Mouse (Mus musculus) liver, embryonic 11.5 days (tissue): ENCODE results near the gene Rnf220. TPM values are rescaled to one million over a fixed set of nuclear protein-coding genes. Genes with fewer than 3 reads are reported as not detected.

ENCODE experiments used
- ATAC-seq: fragments of 200-750 bp; cut with Nextera tagmentation; replicated peaks from 2 replicates; pipeline ENCODE4 v1.8.0; 2017; ENCODE audit warnings: moderate number of reproducible peaks, mild to moderate bottlenecking, moderate TSS enrichment, moderate library complexity; ENCODE audit not compliant: low FRiP score
- DNase-seq: peaks from one replicate; pipeline ENCODE4 v3.0.0-alpha.2; 2017; ENCODE audit warnings: low spot score
- H3K27ac ChIP-seq: fragments of 300-500 bp; sonication (generic); 2 replicates; pipeline ENCODE4 v1.5.1; 2014; ENCODE audit warnings: mild to moderate bottlenecking, low read depth, low read length, control low read depth
- H3K27me3 ChIP-seq: fragments of 300-500 bp; sonication (generic); replicated peaks from 2 replicates; pipeline ENCODE4 v1.6.1; 2014; ENCODE audit warnings: low read length, mixed read lengths; ENCODE audit not compliant: control insufficient read depth, insufficient read depth
- H3K36me3 ChIP-seq: fragments of 300-500 bp; sonication (generic); 2 replicates; pipeline ENCODE4 v1.6.1; 2014; ENCODE audit warnings: mild to moderate bottlenecking, low read length, moderate library complexity, mixed read lengths; ENCODE audit not compliant: control insufficient read depth, insufficient read depth
- H3K4me1 ChIP-seq: fragments of 300-500 bp; sonication (generic); replicated peaks from 2 replicates; pipeline ENCODE4 v1.6.1; 2014; ENCODE audit warnings: low read length, mixed read lengths; ENCODE audit not compliant: control insufficient read depth, insufficient read depth
- H3K4me2 ChIP-seq: fragments of 300-500 bp; sonication (generic); 2 replicates; pipeline ENCODE4 v1.6.1; 2014; ENCODE audit warnings: mild to moderate bottlenecking, control low read depth, moderate library complexity
- H3K4me3 ChIP-seq: fragments of 300-500 bp; sonication (generic); 2 replicates; pipeline ENCODE4 v1.5.1; 2014; ENCODE audit warnings: low read depth, low read length, control low read depth
- H3K9ac ChIP-seq: fragments of 300-500 bp; sonication (generic); 2 replicates; pipeline ENCODE4 v1.6.1; 2014; ENCODE audit warnings: low read depth, low read length, control low read depth
- H3K9me3 ChIP-seq: fragments of 300-500 bp; sonication (generic); 2 replicates; pipeline ENCODE4 v1.6.1; 2016; ENCODE audit warnings: low read length, inconsistent platforms, mixed read lengths; ENCODE audit not compliant: control insufficient read depth
- WGBS: fragments of 180-500 bp; shearing (Covaris S2); extraction: QIAGEN DNeasy Blood & Tissue Kit; methylation state at CpG from one replicate; pipeline ENCODE4 v1.1.7; 2014; 5-methylcytosine and 5-hydroxymethylcytosine counted together
- polyA plus RNA-seq: library from polyadenylated mRNA; unstranded; fragments of >200 nt; fragmentation: Nextera tagmentation; extraction: Ambion mirVana; gene quantifications from 2 replicates; pipeline ENCODE4 v1.2.1, GENCODE M21; 2014

The Rnf220 gene
- polyA plus RNA-seq, 1 experiment from 2014 or later = 70.9 TPM

DNA sequence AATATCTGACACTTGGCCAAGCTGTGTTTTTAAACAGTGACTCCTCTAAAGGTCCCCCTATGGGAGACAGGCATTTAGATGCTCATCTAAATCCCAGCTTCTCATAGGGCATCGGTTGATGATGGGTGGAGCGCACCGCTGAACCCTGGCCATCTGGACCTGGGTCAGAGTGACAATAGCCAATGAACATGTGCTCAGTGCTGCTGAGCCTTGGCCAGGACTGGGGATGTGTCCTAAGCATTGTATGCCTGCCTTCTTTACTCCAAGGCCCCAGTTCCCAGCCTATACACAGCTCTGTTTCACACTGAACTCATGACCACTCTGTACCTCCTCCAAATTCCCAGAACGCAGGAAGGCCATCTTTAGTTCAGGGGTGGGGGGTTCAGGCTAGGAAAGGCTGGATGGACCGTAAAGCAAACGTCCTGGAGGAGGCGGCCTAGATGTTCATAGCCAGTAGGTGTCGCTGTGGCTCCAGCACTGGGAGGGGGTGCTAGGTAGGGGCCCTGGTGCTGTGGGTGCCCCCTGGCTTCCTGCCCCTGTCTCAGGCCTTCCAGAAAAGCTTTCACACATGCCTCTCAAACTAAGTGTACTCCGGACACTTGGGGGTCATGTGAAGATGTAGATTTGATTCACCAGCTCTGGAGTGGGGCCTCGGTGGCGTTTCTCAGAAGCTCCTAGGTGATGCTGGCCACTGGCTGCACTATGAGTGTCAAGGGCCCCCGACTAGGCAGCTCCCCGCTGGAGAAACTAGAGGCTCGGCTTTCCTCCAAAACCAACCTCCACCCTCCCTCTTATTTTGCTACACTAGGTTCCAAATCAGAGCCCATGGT is 173.1 kb downstream of the Rnf220 start:
- Histone ChIP-seq H3K36me3 (no peaks in the 10 kb centered on the region), H3K4me2 (no peak overlapping the region), H3K27me3 (peaks cover 16% of the 10 kb centered on the region), H3K9ac (no peak overlapping the region), H3K27ac (no peak overlapping the region), H3K9me3 (no peaks in the 10 kb centered on the region), H3K4me1 (no peaks in the 10 kb centered on the region; the same call in none of the 2 replicates), H3K4me3 (no peak overlapping the region)
- DNase-seq = peak; percentile 69
- 24% methylated on average over 14 of the region's 14 CpGs for WGBS
- no peak for ATAC-seq

- Histone ChIP-seq H3K27ac (no peak overlapping the region), H3K27me3 (peaks cover 42% of the 10 kb centered on the region), H3K9ac (no peak overlapping the region), H3K9me3 (no peaks in the 10 kb centered on the region), H3K36me3 (no peaks in the 10 kb centered on the region), H3K4me1 (peaks cover 11% of the 10 kb centered on the region), H3K4me3 (no peak overlapping the region), H3K4me2 (no peak overlapping the region)
- WGBS = 42% methylated on average over 5 of the region's 5 CpGs
- ATAC-seq (no peak), DNase-seq (no peak)
Measured at GRCm38 (mm10) chr4:117321011-117321410, 175.8 kb downstream of the Rnf220 start.

- 71% methylated on average over 9 of the region's 9 CpGs for WGBS
Measured at GRCm38 (mm10) chr4:117318508-117318907, 178.3 kb downstream of the Rnf220 start.

DNA sequence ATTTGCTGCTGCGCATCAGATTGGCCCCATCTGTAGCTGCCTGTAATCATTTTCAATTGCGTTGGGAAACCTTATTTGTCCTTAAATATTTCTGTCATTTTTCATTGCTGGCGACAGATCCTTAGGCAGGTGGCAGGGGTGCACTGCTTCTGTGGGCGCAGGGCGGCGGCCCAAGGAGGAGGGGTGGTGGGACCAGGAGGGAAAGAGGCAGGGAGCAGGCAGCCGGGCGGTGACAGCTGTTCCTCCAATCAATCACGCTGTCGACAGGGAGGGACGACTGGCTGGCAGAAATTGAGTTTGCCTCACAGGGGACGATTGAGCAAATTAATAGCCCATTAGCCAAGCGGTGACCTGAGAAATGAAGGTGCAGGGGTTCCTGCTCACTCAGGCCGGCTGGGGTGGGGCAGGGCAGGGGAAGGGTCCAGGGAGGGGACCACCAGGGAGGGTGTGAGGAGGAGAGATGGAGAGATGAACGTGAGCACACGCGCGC is 179.1 kb downstream of the Rnf220 start:
- no peak overlapping the region for H3K4me3 ChIP-seq
- H3K9ac ChIP-seq = no peak overlapping the region
- H3K36me3 ChIP-seq = no peaks in the 10 kb centered on the region
- H3K27ac ChIP-seq = no peak overlapping the region
- peaks cover 47% of the 10 kb centered on the region for H3K27me3 ChIP-seq
- H3K4me1 ChIP-seq = peaks cover 18% of the 10 kb centered on the region
- H3K9me3 ChIP-seq = no peaks in the 10 kb centered on the region
- 16% methylated on average over 18 of the region's 18 CpGs for WGBS
- DNase-seq (no peak), ATAC-seq (no peak)
- H3K4me2 ChIP-seq = no peak overlapping the region

More at GRCm38 (mm10) chr4:117318508-117318907, 178.3 kb downstream of the Rnf220 start:
- Histone ChIP-seq H3K36me3 (no peaks in the 10 kb centered on the region), H3K9ac (no peak overlapping the region), H3K4me2 (no peak overlapping the region), H3K9me3 (no peaks in the 10 kb centered on the region), H3K4me3 (no peak overlapping the region), H3K4me1 (peaks cover 11% of the 10 kb centered on the region), H3K27ac (no peak overlapping the region), H3K27me3 (peaks cover 50% of the 10 kb centered on the region)
- ATAC-seq (no peak), DNase-seq (no peak)

DNA sequence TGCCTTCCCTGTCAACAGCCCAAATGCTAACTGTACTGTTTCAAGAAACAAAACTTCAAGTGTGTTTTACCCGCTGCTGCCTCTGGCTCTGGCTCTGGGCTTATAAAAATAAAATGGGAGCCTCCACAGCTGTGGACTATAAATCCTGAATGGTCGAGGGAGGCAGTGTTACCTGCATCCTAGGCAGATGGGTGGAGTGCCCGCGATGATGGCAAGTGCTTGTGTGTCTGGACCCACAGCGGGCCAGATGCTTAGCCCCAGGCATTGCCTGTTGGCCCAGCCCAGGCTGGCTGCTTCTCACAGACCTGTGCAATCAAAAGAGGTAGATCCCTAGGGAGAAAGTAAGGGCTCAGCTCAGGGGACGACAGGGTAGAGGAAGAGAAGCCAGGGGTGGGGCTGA is 180.1 kb downstream of the Rnf220 start:
- no peak for DNase-seq
- Histone ChIP-seq H3K4me1 (peaks cover 24% of the 10 kb centered on the region), H3K4me2 (no peak overlapping the region), H3K27ac (no peak overlapping the region), H3K36me3 (no peaks in the 10 kb centered on the region), H3K4me3 (no peak overlapping the region), H3K9me3 (no peaks in the 10 kb centered on the region), H3K9ac (no peak overlapping the region), H3K27me3 (peaks cover 47% of the 10 kb centered on the region)
- whole genome bisulfite sequencing = 48% methylated on average over 6 of the region's 6 CpGs
- ATAC-seq = no peak

DNA sequence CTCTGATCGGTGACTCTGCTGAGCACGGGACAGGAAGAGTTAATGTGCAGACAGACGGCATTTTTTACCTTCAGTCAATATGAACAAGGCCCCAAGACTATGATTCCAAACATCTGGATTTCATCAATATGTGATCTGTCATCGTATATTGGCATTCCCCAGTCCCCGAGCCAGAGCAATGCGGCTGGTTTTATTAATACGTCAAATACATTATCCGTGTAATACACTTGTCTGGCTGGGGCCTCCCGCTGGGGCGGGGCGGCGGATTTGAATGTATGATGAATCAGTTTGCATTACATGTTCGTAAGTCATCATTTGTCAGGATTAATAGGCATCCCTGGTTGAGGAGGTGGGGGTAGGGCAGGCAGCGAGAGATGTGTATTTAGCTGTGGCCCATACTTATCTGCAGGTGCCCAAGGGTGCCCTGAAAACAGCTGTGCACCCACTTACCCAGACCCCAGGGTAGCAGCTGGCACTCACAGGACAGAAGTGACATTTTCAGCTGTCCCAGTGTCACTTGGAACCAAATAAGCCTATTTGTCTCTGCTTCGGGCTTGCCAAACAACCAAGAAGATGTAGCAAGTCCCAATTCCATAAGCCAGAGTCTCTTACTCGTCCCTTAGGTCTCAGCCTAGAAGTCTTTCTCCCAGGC is 181.9 kb downstream of the Rnf220 start:
- no peak for DNase-seq
- peaks cover 31% of the 10 kb centered on the region for H3K4me1 ChIP-seq
- no peak overlapping the region for H3K4me3 ChIP-seq
- no peak overlapping the region for H3K27ac ChIP-seq
- ATAC-seq = no peak
- peaks cover 50% of the 10 kb centered on the region for H3K27me3 ChIP-seq
- no peaks in the 10 kb centered on the region for H3K36me3 ChIP-seq
- H3K9me3 ChIP-seq = no peaks in the 10 kb centered on the region
- 73% methylated on average over 16 of the region's 16 CpGs for WGBS
- no peak overlapping the region for H3K4me2 ChIP-seq
- H3K9ac ChIP-seq = no peak overlapping the region

GRCm38 (mm10) chr4:117313085-117313424 is 183.8 kb downstream of the Rnf220 start:
- Histone ChIP-seq H3K4me2 (peak overlapping the region; percentile 62), H3K9ac (peak overlapping the region; percentile 20; the same call in 1 of the 2 replicates), H3K4me3 (peak overlapping the region; percentile 27), H3K4me1 (peaks cover 31% of the 10 kb centered on the region), H3K27ac (peak overlapping the region; percentile 67; the same call in 1 of the 2 replicates), H3K27me3 (peaks cover 34% of the 10 kb centered on the region), H3K9me3 (no peaks in the 10 kb centered on the region), H3K36me3 (no peaks in the 10 kb centered on the region)
- ATAC-seq = peak; percentile 60
- 4% methylated on average over 4 of the region's 4 CpGs for WGBS
- no peak for DNase-seq

- H3K9ac ChIP-seq = peak overlapping the region; percentile 21
- 4% methylated on average over 26 of the region's 26 CpGs for WGBS
- peaks cover 32% of the 10 kb centered on the region for H3K27me3 ChIP-seq
- peak overlapping the region; percentile 67 for H3K27ac ChIP-seq
- H3K36me3 ChIP-seq = no peaks in the 10 kb centered on the region
- peaks cover 26% of the 10 kb centered on the region for H3K4me1 ChIP-seq
- H3K4me2 ChIP-seq = peak overlapping the region; percentile 62
- DNase-seq (peak; percentile 76), ATAC-seq (peak; percentile 96)
- peak overlapping the region; percentile 27 for H3K4me3 ChIP-seq
- no peaks in the 10 kb centered on the region for H3K9me3 ChIP-seq
Measured at GRCm38 (mm10) chr4:117312416-117313084, 184.3 kb downstream of the Rnf220 start.
